Mouse (Mus musculus) kidney, postnatal 4 days (tissue): ENCODE data around the gene Id4.
A peak's percentile ranks its signal among the peaks of the same experiment; 100 is the strongest.

ENCODE experiments used
- DNase-seq, 2 experiments: peaks; one replicate each; pipeline ENCODE4 v3.0.0; 2021; ENCODE audit warnings: mixed read lengths in 2 of 2

Id4 gene

DNA sequence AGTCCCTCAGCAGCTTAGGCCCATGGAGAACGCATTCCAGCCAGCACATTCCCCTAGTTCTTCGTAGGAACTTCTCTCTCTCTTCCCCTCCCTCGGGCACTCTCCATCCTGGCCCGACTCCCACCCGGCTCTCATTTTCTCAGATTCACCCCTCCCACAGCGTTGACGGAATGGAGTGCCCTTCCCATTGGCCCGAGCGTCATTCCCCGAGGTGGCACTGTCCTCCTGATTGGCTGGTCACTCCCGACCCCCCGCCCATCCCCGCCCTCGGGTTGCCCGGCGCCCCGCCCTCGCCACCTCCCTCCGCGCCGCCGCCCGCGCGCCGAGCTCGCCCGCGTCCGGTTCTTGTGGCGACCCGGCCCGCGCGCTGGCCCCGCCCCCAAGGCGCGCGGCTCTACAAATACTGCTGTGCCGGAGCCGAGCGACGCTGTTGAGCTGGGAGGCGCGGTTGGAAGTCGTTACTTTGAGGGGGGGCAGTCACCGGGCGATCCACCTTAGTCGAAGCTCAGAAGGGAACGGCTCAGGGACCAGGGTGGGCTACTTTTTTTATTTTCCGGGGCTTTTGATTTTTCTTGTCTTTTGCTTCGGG, at the start of gene Id4:
Id4 (plus strand) TSS at position 539 of the 589 bp plus-strand sequence.
- peak; percentile 95 to 98 for DNase-seq

- DNase-seq: peak; percentile 44 to 58
Measured at GRCm38 (mm10) chr13:48227136-48227535, 33.9 kb upstream of the Id4 start.

- DNase-seq: peak; percentile 98
Measured at GRCm38 (mm10) chr13:48227712-48228111, 33.3 kb upstream of the Id4 start.

DNA sequence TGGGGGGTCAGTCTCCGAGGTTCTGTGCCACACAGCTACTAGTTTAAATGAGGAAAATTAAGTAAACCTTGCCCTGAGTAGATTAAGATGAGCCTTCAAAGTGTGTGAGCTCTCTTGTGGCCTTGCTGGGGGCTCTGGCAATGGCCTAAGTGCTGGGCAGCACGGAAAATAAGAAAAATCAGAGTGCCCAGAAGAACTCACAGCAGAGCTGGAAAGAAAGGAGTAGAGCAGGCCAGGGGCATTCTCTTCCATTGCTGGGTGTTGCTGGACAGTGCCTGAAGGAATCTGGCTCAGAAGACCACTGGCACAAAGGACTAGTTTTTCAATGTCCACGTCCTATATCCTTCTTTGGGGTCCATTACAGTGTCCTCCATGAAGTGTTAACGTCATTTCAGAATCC, 32.9 kb upstream of the Id4 start:
- DNase-seq: no peak

DNA sequence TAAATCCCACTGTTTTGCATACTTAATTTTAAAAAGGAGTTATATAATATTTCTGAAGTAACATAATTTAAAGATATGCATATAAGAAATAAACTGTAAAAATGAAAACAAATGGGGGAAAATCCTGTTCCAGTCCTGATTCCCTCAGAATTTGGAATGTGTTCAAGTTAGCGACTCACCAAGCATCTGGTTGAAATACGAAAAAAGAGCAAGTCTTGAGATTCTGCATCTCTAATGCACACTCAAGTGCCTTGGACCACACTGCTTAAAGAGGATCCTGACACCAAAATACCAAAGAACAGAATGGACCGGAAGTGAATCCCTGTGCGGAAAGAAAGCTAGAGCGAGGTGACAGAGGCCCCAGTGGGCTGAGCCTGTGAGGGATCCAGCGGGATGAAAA, 30.0 kb upstream of the Id4 start:
- no peak for DNase-seq

- DNase-seq: no peak
Measured at GRCm38 (mm10) chr13:48236436-48236835, 24.6 kb upstream of the Id4 start.

DNA sequence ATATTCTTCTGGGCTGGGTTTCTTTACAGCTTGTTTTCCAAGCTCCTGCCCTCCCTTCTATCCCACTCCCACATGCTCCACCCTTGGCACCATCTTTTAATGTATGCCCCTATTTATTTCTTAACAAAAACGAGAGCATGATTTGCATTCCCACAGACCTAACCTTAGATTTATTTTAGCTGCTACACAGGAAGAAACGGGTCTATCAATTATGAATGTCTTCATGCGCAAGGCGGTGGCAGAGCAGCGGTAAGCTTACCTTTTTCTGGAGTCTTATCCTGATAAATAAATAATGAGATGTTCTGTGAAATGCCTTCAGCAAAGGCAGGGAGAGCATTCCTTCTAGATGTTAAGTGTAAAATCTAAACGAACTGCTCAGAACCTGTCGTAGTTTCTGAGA, 24.2 kb upstream of the Id4 start:
- DNase-seq: no peak

- DNase-seq: peak; percentile 21 to 43
Measured at GRCm38 (mm10) chr13:48237516-48237915, 23.5 kb upstream of the Id4 start.

GRCm38 (mm10) chr13:48245235-48246012, 15.6 kb upstream of the Id4 start:
- DNase-seq: peak in 1 of 2 experiments; percentile 30

- DNase-seq: no peak
Measured at GRCm38 (mm10) chr13:48252559-48252958, 8.5 kb upstream of the Id4 start.

GRCm38 (mm10) chr13:48255026-48255425, 6.0 kb upstream of the Id4 start:
- no peak for DNase-seq

GRCm38 (mm10) chr13:48261341-48262221, 553 bp downstream of the Id4 start:
- peak; percentile 70 to 81 for DNase-seq

DNA sequence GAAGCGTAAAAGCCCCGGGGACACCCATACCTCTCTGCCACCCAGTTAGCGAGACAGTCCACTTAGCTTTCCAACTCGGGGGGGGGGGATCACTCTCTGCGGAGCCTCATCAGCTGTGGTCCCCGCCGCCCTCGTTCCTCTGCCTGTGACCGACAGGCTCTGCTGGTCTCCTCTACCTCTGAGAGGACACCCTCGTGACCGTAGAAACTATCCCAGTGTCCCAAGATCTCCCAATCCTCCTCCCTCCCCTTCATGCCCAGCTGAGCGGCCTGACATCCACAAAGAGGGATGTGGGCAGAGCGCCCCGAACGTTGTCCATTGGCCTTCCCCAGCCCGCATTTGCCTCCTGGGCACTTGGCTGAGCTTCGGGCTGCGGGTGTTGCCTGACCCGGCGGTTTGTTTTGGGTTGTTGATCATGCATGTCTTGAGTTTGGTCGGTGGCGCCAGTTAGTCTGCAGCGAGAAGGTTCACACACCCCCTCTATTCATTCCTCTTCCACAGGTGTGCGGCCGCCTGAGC, 1.5 kb downstream of the Id4 start:
- peak; percentile 71 to 79 for DNase-seq

- DNase-seq: no peak
Measured at GRCm38 (mm10) chr13:48265029-48265428, 4.0 kb downstream of the Id4 start.

GRCm38 (mm10) chr13:48273451-48274069, 12.5 kb downstream of the Id4 start:
- peak; percentile 69 to 77 for DNase-seq

DNA sequence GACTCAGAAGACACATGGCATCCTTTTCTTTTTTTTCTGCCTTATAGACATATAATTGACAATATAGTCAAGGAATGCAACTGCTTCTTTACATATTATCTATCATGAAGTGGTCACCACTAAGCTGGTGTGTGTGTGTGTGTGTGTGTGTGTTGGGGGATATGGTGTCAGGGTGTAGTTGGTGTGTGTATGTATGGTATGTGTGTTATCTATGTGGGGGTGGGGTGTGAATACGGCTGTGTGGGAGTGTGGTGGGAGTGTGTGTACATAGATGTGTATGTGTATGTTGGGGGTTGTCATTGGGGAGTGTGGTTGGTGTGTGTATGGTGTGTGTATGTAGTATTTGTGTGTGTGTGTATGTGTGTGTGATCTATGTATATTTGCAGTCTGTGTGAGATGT, 13.1 kb downstream of the Id4 start:
- DNase-seq: no peak

DNA sequence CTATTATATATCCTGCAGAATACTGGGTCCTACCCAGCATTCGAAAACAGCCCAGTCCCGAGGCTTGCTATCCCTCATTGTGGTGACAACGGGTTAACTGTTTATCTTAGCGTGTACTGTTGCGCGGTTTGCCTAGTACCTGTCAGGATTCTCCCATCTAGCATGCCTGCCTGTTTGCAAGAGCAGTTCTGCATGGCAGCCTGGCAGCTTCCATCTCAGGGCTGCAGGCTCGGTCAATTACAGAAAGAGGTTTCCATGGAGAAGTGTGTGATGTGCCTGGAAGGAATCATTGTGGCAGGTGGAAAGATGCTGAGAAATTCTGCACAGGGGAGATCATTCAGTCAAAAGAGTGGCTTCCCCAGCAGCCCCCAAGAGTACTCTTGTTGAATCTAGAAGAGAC, 16.0 kb downstream of the Id4 start:
- no peak for DNase-seq

GRCm38 (mm10) chr13:48284426-48284825, 23.4 kb downstream of the Id4 start:
- no peak for DNase-seq

GRCm38 (mm10) chr13:48284918-48285693, 24.1 kb downstream of the Id4 start:
- DNase-seq: no peak

GRCm38 (mm10) chr13:48290427-48290826, 29.4 kb downstream of the Id4 start:
- DNase-seq: peak in 1 of 2 experiments; percentile 8

- no peak for DNase-seq
Measured at GRCm38 (mm10) chr13:48314500-48314899, 53.5 kb downstream of the Id4 start.
